In genomic region chr8:72162821-72163220, GRCm38 (mm10) we compare ENCODE assay signal across 13 mouse cellular contexts. TPM values are rescaled to one million over a fixed set of nuclear protein-coding genes. Genes with fewer than 3 reads are reported as not detected.
DNase-seq lines count a peak whose midpoint lies in the region; ATAC-seq and TF ChIP-seq lines count a peak whose summit lies in the region.
"Had no signal": no experiment of that assay in that cellular context is flagged by ENCODE, and none has a peak within 500 bp of the region (broad histone marks: within the 10 kb centered on the region; RNA-seq: fewer than 3 reads in every experiment).

No protein-coding gene starts in this region.

- peaks cover 24% of the 10 kb centered on the region for H3K4me1 ChIP-seq in hindbrain, embryonic 15.5 days (replicated peaks)
- H3K4me1 ChIP-seq in hindbrain, embryonic 11.5 days (replicated peaks; ENCODE audit: control insufficient read depth, insufficient read depth, low read length), result peaks cover 8% of the 10 kb centered on the region; the same call in 1 of the 2 replicates
- H3K4me1 ChIP-seq in G1E (ENCODE audit: insufficient read depth, low read depth, low read length), result peaks cover 59% of the 10 kb centered on the region
- peaks cover 8% of the 10 kb centered on the region for H3K4me1 ChIP-seq in intestine, embryonic 15.5 days (replicated peaks)
- H3K4me1 ChIP-seq in neural tube, embryonic 13.5 days (replicated peaks), result peaks cover 35% of the 10 kb centered on the region

- H3K27ac ChIP-seq in hindbrain, embryonic 15.5 days (replicated peaks), result no peak overlapping the region
- H3K27ac ChIP-seq in hindbrain, embryonic 11.5 days (ENCODE audit: low read depth, low read length), result no peak overlapping the region
- H3K27ac ChIP-seq in intestine, embryonic 15.5 days, result no peak overlapping the region
- H3K27ac ChIP-seq in neural tube, embryonic 13.5 days (replicated peaks), result no peak overlapping the region
- H3K27ac ChIP-seq: heart, embryonic 10.5 days; limb, embryonic 15.5 days had no signal

- H3K36me3 ChIP-seq in hindbrain, embryonic 15.5 days, result no peaks in the 10 kb centered on the region; the same call in 1 of the 2 replicates
- no peaks in the 10 kb centered on the region for H3K36me3 ChIP-seq in hindbrain, embryonic 11.5 days (ENCODE audit: control insufficient read depth, insufficient read depth, low read length)
- H3K36me3 ChIP-seq in G1E (replicated peaks), result peaks cover 66% of the 10 kb centered on the region
- 0 out of 2 replicates have a peak, but pooled peaks cover 5% of the 10 kb centered on the region for H3K36me3 ChIP-seq in intestine, embryonic 15.5 days
- H3K36me3 ChIP-seq in neural tube, embryonic 13.5 days, result peaks cover 9% of the 10 kb centered on the region

- H3K4me3 ChIP-seq in hindbrain, embryonic 15.5 days, result no peak overlapping the region
- no peak overlapping the region for H3K4me3 ChIP-seq in hindbrain, embryonic 11.5 days (ENCODE audit: low read depth, low read length)
- peak overlapping the region; percentile 87; the same call in 1 of the 2 replicates for H3K4me3 ChIP-seq in G1E (ENCODE audit: low read depth, low read length)
- no peak overlapping the region for H3K4me3 ChIP-seq in intestine, embryonic 15.5 days (replicated peaks)
- H3K4me3 ChIP-seq in neural tube, embryonic 13.5 days, result peak overlapping the region; percentile 89; the same call in 1 of the 2 replicates

- no peaks in the 10 kb centered on the region for H3K9me3 ChIP-seq in hindbrain, embryonic 15.5 days
- H3K9me3 ChIP-seq in hindbrain, embryonic 11.5 days (ENCODE audit: control insufficient read depth, low read length), result no peaks in the 10 kb centered on the region
- no peaks in the 10 kb centered on the region for H3K9me3 ChIP-seq in G1E (replicated peaks)
- no peaks in the 10 kb centered on the region for H3K9me3 ChIP-seq in intestine, embryonic 15.5 days
- no peaks in the 10 kb centered on the region for H3K9me3 ChIP-seq in neural tube, embryonic 13.5 days
- H3K9me3 ChIP-seq: heart, embryonic 10.5 days; limb, embryonic 15.5 days had no signal

- no peak for ATAC-seq in hindbrain, embryonic 15.5 days (ENCODE audit: low FRiP score, low read depth)
- ATAC-seq in hindbrain, embryonic 11.5 days (ENCODE audit: low FRiP score), result no peak
- ATAC-seq in G1E (ENCODE audit: extremely low read depth, insufficient number of reproducible peaks, low FRiP score, poor library complexity, severe bottlenecking), result no peak
- no peak for ATAC-seq in intestine, embryonic 15.5 days
- no peak for ATAC-seq in neural tube, embryonic 13.5 days (ENCODE audit: low read depth)

- no peak for TF ChIP-seq CTCF in G1E (IDR thresholded peaks at IDR 0.05; ENCODE audit: low read depth, low read length)

- H3K9ac ChIP-seq in hindbrain, embryonic 15.5 days, result no peak overlapping the region
- no peak overlapping the region for H3K9ac ChIP-seq in hindbrain, embryonic 11.5 days (ENCODE audit: low read depth, low read length)
- no peak overlapping the region for H3K9ac ChIP-seq in intestine, embryonic 15.5 days
- H3K9ac ChIP-seq in neural tube, embryonic 13.5 days, result no peak overlapping the region

- H3K27me3 ChIP-seq in hindbrain, embryonic 15.5 days, result no peaks in the 10 kb centered on the region
- H3K27me3 ChIP-seq in hindbrain, embryonic 11.5 days (ENCODE audit: control insufficient read depth, insufficient read depth, low read length), result no peaks in the 10 kb centered on the region
- no peaks in the 10 kb centered on the region for H3K27me3 ChIP-seq in G1E (ENCODE audit: insufficient read depth, low read length)
- H3K27me3 ChIP-seq in intestine, embryonic 15.5 days (replicated peaks), result no peaks in the 10 kb centered on the region
- H3K27me3 ChIP-seq in neural tube, embryonic 13.5 days, result no peaks in the 10 kb centered on the region
- H3K27me3 ChIP-seq: limb, embryonic 15.5 days had no signal

- DNase-seq in hindbrain, embryonic 11.5 days (ENCODE audit: low spot score), result no peak
- no peak for DNase-seq in G1E (ENCODE audit: low spot score)
- DNase-seq in urinary bladder, postnatal 25 days (ENCODE audit: low spot score), result no peak
- no peak for DNase-seq in right cerebral cortex, postnatal 14 days
- DNase-seq in adrenal gland, adult (ENCODE audit: inconsistent age in 2 of 2, low spot score in 1 of 2), result no peak

- H3K4me2 ChIP-seq in hindbrain, embryonic 15.5 days, result 0 out of 2 replicates have a peak overlapping the region, but pooled peaks have one; percentile 74
- no peak overlapping the region for H3K4me2 ChIP-seq in hindbrain, embryonic 11.5 days (replicated peaks; ENCODE audit: low read depth, low read length)
- H3K4me2 ChIP-seq in intestine, embryonic 15.5 days (replicated peaks), result peak overlapping the region; percentile 74; the same call in 1 of the 2 replicates
- H3K4me2 ChIP-seq in neural tube, embryonic 13.5 days, result peak overlapping the region; percentile 88; the same call in 1 of the 2 replicates

RNA-seq across cellular contexts. Expression of gene Rab8a, which starts 1.8 kb away (rescaled TPM):
- 84.2 and 85.7 TPM in 2 replicates for polyA plus RNA-seq in hindbrain, embryonic 15.5 days (2015; fragmentation: Nextera tagmentation; extraction: Ambion mirVana)
- polyA plus RNA-seq in hindbrain, embryonic 11.5 days (2014; fragmentation: Nextera tagmentation; extraction: Ambion mirVana), result 94.2 and 101 TPM in 2 replicates
- 63.9 and 77.0 TPM in 2 replicates for total RNA-seq in G1E (2014; fragmentation: Nextera tagmentation)
- total RNA-seq in G1E (2017), result 418 and 431 TPM in 2 replicates
- 51.8 and 63.6 TPM in 2 replicates for polyA plus RNA-seq in G1E (2012)
- polyA plus RNA-seq in intestine, embryonic 15.5 days (2015; fragmentation: Nextera tagmentation; extraction: Ambion mirVana), result 149 and 159 TPM in 2 replicates
- polyA plus RNA-seq in neural tube, embryonic 13.5 days (2015; fragmentation: Nextera tagmentation; extraction: Ambion mirVana), result 109 and 129 TPM in 2 replicates

RNA-seq across cellular contexts. Expression of gene Hsh2d, which starts 26.6 kb away (rescaled TPM):
- polyA plus RNA-seq in hindbrain, embryonic 15.5 days (2015; fragmentation: Nextera tagmentation; extraction: Ambion mirVana), result not detected in 2 replicates
- not detected in 2 replicates for polyA plus RNA-seq in hindbrain, embryonic 11.5 days (2014; fragmentation: Nextera tagmentation; extraction: Ambion mirVana)
- total RNA-seq in G1E (2014; fragmentation: Nextera tagmentation) (1.6 TPM in 1 of 2 replicates, not detected in the other), G1E (2017) (0.16 and 0.35 TPM in 2 replicates)
- polyA plus RNA-seq in G1E (2012), result 1.5 and 2.2 TPM in 2 replicates
- polyA plus RNA-seq in intestine, embryonic 15.5 days (2015; fragmentation: Nextera tagmentation; extraction: Ambion mirVana), result 1.5 and 2.0 TPM in 2 replicates
- polyA plus RNA-seq in neural tube, embryonic 13.5 days (2015; fragmentation: Nextera tagmentation; extraction: Ambion mirVana), result not detected in 2 replicates
- polyA plus RNA-seq: kidney, embryonic 16.5 days; limb, embryonic 15.5 days had no signal

RNA-seq across cellular contexts. Expression of gene Tpm4, which starts 28.0 kb away (rescaled TPM):
- polyA plus RNA-seq in hindbrain, embryonic 15.5 days (2015; fragmentation: Nextera tagmentation; extraction: Ambion mirVana), result 187 and 202 TPM in 2 replicates
- polyA plus RNA-seq in hindbrain, embryonic 11.5 days (2014; fragmentation: Nextera tagmentation; extraction: Ambion mirVana), result 567 and 576 TPM in 2 replicates
- not detected in 2 replicates for total RNA-seq in G1E (2014; fragmentation: Nextera tagmentation)
- 2.2 and 2.7 TPM in 2 replicates for total RNA-seq in G1E (2017)
- polyA plus RNA-seq in G1E (2012), result 0.03 and 0.04 TPM in 2 replicates
- 545 and 589 TPM in 2 replicates for polyA plus RNA-seq in intestine, embryonic 15.5 days (2015; fragmentation: Nextera tagmentation; extraction: Ambion mirVana)
- polyA plus RNA-seq in neural tube, embryonic 13.5 days (2015; fragmentation: Nextera tagmentation; extraction: Ambion mirVana), result 230 and 274 TPM in 2 replicates

RNA-seq across cellular contexts. Expression of gene Cib3, which starts 49.8 kb away (rescaled TPM):
- polyA plus RNA-seq in hindbrain, embryonic 15.5 days (2015; fragmentation: Nextera tagmentation; extraction: Ambion mirVana), result not detected in 2 replicates
- not detected in 2 replicates for polyA plus RNA-seq in hindbrain, embryonic 11.5 days (2014; fragmentation: Nextera tagmentation; extraction: Ambion mirVana)
- total RNA-seq in G1E (2014; fragmentation: Nextera tagmentation), result not detected in 2 replicates
- total RNA-seq in G1E (2017), result 0.23 TPM in 1 of 2 replicates, not detected in the other
- not detected in 2 replicates for polyA plus RNA-seq in G1E (2012)
- polyA plus RNA-seq in intestine, embryonic 15.5 days (2015; fragmentation: Nextera tagmentation; extraction: Ambion mirVana), result not detected in 2 replicates
- not detected in 2 replicates for polyA plus RNA-seq in neural tube, embryonic 13.5 days (2015; fragmentation: Nextera tagmentation; extraction: Ambion mirVana)
- total RNA-seq: MEL had no signal
- polyA plus RNA-seq: heart, embryonic 10.5 days; kidney, embryonic 16.5 days; limb, embryonic 15.5 days had no signal

RNA-seq across cellular contexts. Expression of gene Gm11034, which starts 50.6 kb away (rescaled TPM):
- not detected in 2 replicates for polyA plus RNA-seq in hindbrain, embryonic 15.5 days (2015; fragmentation: Nextera tagmentation; extraction: Ambion mirVana)
- not detected in 2 replicates for polyA plus RNA-seq in hindbrain, embryonic 11.5 days (2014; fragmentation: Nextera tagmentation; extraction: Ambion mirVana)
- total RNA-seq in G1E (2014; fragmentation: Nextera tagmentation) (not detected in 2 replicates), G1E (2017) (not detected in 2 replicates)
- not detected in 2 replicates for polyA plus RNA-seq in G1E (2012)
- not detected in 2 replicates for polyA plus RNA-seq in intestine, embryonic 15.5 days (2015; fragmentation: Nextera tagmentation; extraction: Ambion mirVana)
- not detected in 2 replicates for polyA plus RNA-seq in neural tube, embryonic 13.5 days (2015; fragmentation: Nextera tagmentation; extraction: Ambion mirVana)
- total RNA-seq: MEL had no signal
- polyA plus RNA-seq: heart, embryonic 10.5 days; kidney, embryonic 16.5 days; limb, embryonic 15.5 days; testis, adult 2 months had no signal

Comparison
In these comparisons a context has a peak if more than half of its experiments do, and no peak if none do; other contexts are left out.
1. H3K4me3 ChIP-seq: peak in G1E (single experiment) and neural tube, embryonic 13.5 days (single experiment); none in hindbrain, embryonic 15.5 days (single experiment), hindbrain, embryonic 11.5 days (single experiment) and intestine, embryonic 15.5 days (single experiment).
2. RNA of gene Tpm4, which starts 28.0 kb away (polyA plus RNA-seq): 545 to 589 TPM in intestine, embryonic 15.5 days, 567 to 576 TPM in hindbrain, embryonic 11.5 days, 230 to 274 TPM in neural tube, embryonic 13.5 days and 187 to 202 TPM in hindbrain, embryonic 15.5 days; 0.03 to 0.04 TPM in G1E; every median in the first group is over 100 times any median in the second.